Mouse (Mus musculus) liver, embryonic 15.5 days (tissue): ENCODE measurements around the gene H2-DMa. TPM values are rescaled to one million over a fixed set of nuclear protein-coding genes. Genes with fewer than 3 reads are reported as not detected.

ENCODE experiments used
- ATAC-seq: fragments of 200-750 bp; cut with Nextera tagmentation; 2 replicates; pipeline ENCODE4 v1.8.0; 2017; ENCODE audit warnings: moderate number of reproducible peaks, mild to moderate bottlenecking, moderate library complexity; ENCODE audit not compliant: insufficient read depth
- H3K27ac ChIP-seq: fragments of 300-500 bp; sonication (generic); replicated peaks from 2 replicates; pipeline ENCODE4 v1.5.1; 2015; ENCODE audit warnings: mild to moderate bottlenecking, inconsistent platforms
- H3K27me3 ChIP-seq: fragments of 300-500 bp; sonication (generic); 2 replicates; pipeline ENCODE4 v1.6.1; 2015; ENCODE audit warnings: mild to moderate bottlenecking, inconsistent platforms
- H3K36me3 ChIP-seq: fragments of 300-500 bp; sonication (generic); replicated peaks from 2 replicates; pipeline ENCODE4 v1.6.1; 2015; ENCODE audit warnings: moderate library complexity, mild to moderate bottlenecking, inconsistent platforms
- H3K4me1 ChIP-seq: fragments of 300-500 bp; sonication (generic); replicated peaks from 2 replicates; pipeline ENCODE4 v1.6.1; 2015; ENCODE audit warnings: inconsistent platforms
- H3K4me2 ChIP-seq: fragments of 300-500 bp; sonication (generic); 2 replicates; pipeline ENCODE4 v1.6.1; 2015; ENCODE audit warnings: moderate library complexity, mild to moderate bottlenecking, inconsistent platforms
- H3K4me3 ChIP-seq: fragments of 300-500 bp; sonication (generic); replicated peaks from 2 replicates; pipeline ENCODE4 v1.5.1; 2015; ENCODE audit warnings: mild to moderate bottlenecking, inconsistent platforms
- H3K9ac ChIP-seq: fragments of 300-500 bp; sonication (generic); 2 replicates; pipeline ENCODE4 v1.6.1; 2015; ENCODE audit warnings: moderate library complexity, mild to moderate bottlenecking, inconsistent platforms
- H3K9me3 ChIP-seq: fragments of 300-500 bp; sonication (generic); replicated peaks from 2 replicates; pipeline ENCODE4 v1.6.1; 2016; ENCODE audit warnings: inconsistent platforms
- WGBS: fragments of 180-500 bp; shearing (Covaris S2); methylation state at CpG from one replicate; pipeline ENCODE4 v1.1.7; 2015; ENCODE audit warnings: mixed read lengths; ENCODE audit not compliant: insufficient replicate concordance; 5-methylcytosine and 5-hydroxymethylcytosine counted together
- polyA plus RNA-seq: library from polyadenylated mRNA; unstranded; fragments of >200 nt; fragmentation: Nextera tagmentation; extraction: Ambion mirVana; gene quantifications from 2 replicates; pipeline ENCODE4 v1.2.1, GENCODE M21; 2015

Gene H2-DMa
- polyA plus RNA-seq, 1 experiment from 2014 or later: 6.4 TPM

GRCm38 (mm10) chr17:34092197-34092875 is 27.0 kb upstream of the H2-DMa start, which contains the start of gene H2-Oa:
Gene H2-Oa (plus strand): TSS chr17:34092340.
- H3K27ac ChIP-seq: no peak within 1 kb of the TSS
- whole genome bisulfite sequencing: 12% methylated on average over 11 of the region's 11 CpGs
- peak within 1 kb of the TSS; percentile 27; the same call in 1 of the 2 replicates for H3K4me2 ChIP-seq
- no peak within 1 kb of the TSS; the same call in 1 of the 2 replicates for H3K4me3 ChIP-seq
- peaks cover 7% of the 10 kb centered on the region; the same call in 1 of the 2 replicates for H3K4me1 ChIP-seq
- no peaks in the 10 kb centered on the region; the same call in 1 of the 2 replicates for H3K27me3 ChIP-seq
- H3K9me3 ChIP-seq: no peaks in the 10 kb centered on the region
- H3K9ac ChIP-seq: no peak within 1 kb of the TSS
- ATAC-seq: no peak
- no peaks in the 10 kb centered on the region for H3K36me3 ChIP-seq

DNA sequence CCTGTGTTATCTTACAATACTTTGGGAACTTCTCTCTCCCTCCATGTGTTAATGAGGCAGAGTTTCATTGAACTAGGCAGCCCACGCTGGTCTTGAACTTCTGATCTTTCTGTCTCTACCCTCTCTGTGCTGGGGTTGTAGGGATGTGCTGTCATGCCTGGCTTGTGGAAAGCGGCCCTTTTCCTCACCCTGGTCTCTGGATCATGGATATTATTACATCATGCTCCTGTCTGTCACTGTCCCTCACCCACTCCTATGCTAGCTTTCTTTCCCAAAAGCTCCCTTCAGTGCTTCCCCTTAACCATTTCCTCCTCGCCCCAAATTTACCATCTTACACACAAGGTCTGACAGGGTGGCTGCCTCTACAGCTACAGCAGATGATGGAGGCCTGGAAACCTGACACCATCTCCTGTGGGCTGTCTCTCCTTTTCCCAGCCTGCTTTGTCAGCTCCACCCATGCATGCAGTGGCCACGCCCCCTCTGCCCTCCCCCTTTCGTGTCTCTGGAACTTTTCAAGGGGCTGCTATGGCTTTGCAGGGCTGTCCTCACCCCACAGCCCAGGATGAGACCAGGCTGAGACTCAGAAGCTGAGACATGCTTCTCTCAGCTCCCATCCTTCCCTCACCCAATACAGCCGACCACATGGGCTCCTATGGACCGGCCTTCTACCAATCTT is 26.0 kb upstream of the H2-DMa start:
- Histone ChIP-seq H3K27ac (no peak overlapping the region), H3K4me2 (no peak overlapping the region), H3K27me3 (no peaks in the 10 kb centered on the region; the same call in 1 of the 2 replicates), H3K4me1 (peaks cover 4% of the 10 kb centered on the region; the same call in 1 of the 2 replicates), H3K9me3 (no peaks in the 10 kb centered on the region), H3K36me3 (no peaks in the 10 kb centered on the region), H3K4me3 (no peak overlapping the region), H3K9ac (no peak overlapping the region)
- no peak for ATAC-seq
- WGBS: 33% methylated on average over 7 of the region's 7 CpGs

- no peaks in the 10 kb centered on the region for H3K9me3 ChIP-seq
- H3K36me3 ChIP-seq: no peaks in the 10 kb centered on the region
- H3K4me2 ChIP-seq: no peak overlapping the region
- 62% methylated on average over 27 of the region's 27 CpGs for WGBS
- ATAC-seq: no peak
- H3K27ac ChIP-seq: no peak overlapping the region
- no peak overlapping the region for H3K9ac ChIP-seq
- H3K27me3 ChIP-seq: no peaks in the 10 kb centered on the region; the same call in 1 of the 2 replicates
- H3K4me1 ChIP-seq: peaks cover 9% of the 10 kb centered on the region; the same call in 1 of the 2 replicates
- no peak overlapping the region for H3K4me3 ChIP-seq
Measured at GRCm38 (mm10) chr17:34094283-34095035, 24.9 kb upstream of the H2-DMa start.

GRCm38 (mm10) chr17:34096497-34097010 is 22.8 kb upstream of the H2-DMa start:
- WGBS: 28% methylated on average over 3 of the region's 3 CpGs
- Histone ChIP-seq H3K9ac (no peak overlapping the region), H3K36me3 (no peaks in the 10 kb centered on the region), H3K4me3 (no peak overlapping the region), H3K27ac (no peak overlapping the region), H3K9me3 (no peaks in the 10 kb centered on the region), H3K4me2 (no peak overlapping the region), H3K4me1 (peaks cover 5% of the 10 kb centered on the region), H3K27me3 (peaks cover 3% of the 10 kb centered on the region; the same call in 1 of the 2 replicates)
- ATAC-seq: no peak

- H3K4me1 ChIP-seq: peaks cover 7% of the 10 kb centered on the region
- ATAC-seq: no peak
- no peak overlapping the region for H3K4me2 ChIP-seq
- H3K9me3 ChIP-seq: no peaks in the 10 kb centered on the region
- H3K9ac ChIP-seq: no peak overlapping the region
- peaks cover 3% of the 10 kb centered on the region; the same call in 1 of the 2 replicates for H3K27me3 ChIP-seq
- 46% methylated on average over 5 of the region's 5 CpGs for WGBS
- no peaks in the 10 kb centered on the region for H3K36me3 ChIP-seq
- H3K27ac ChIP-seq: no peak overlapping the region
- no peak overlapping the region for H3K4me3 ChIP-seq
Measured at GRCm38 (mm10) chr17:34097272-34097671, 22.1 kb upstream of the H2-DMa start.

DNA sequence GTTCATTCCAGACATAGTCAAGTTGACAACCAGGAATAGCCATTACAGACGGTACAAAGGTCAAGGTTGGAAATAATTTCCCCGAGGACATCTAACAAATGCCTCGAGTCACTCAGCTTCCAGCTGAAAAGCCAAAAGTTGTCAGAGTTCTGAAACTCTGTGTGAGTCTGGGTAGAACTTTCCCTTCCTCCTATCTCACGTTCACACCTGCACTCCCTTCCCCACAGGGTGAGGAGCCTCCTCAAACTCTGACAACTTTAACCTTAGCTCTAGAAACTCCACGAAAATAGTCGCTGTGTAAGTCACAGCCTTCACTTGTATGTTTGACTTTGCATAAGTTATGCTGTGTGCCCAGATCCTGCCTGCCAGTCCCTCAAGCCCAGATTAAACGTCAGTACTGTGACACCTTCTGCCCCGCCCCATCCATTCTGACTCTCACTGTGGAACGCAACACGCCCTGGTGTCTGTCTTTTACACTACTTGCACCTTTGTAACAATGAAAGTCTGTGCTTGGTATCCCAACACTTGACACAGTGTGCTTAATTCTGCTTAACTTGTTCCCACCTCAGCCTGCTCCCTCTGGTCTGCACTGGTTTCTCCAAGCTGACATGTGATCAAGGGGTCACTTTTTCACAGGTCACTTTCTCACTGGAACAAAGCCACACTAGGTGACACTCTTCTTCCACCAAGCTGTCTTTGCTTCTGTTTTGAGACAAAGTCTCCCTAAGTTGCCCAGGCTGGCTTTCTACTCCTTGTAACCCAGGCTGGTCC is 20.4 kb upstream of the H2-DMa start:
- no peak overlapping the region for H3K27ac ChIP-seq
- no peaks in the 10 kb centered on the region for H3K9me3 ChIP-seq
- WGBS: 33% methylated on average over 10 of the region's 10 CpGs
- peaks cover 7% of the 10 kb centered on the region for H3K4me1 ChIP-seq
- ATAC-seq: no peak
- no peak overlapping the region for H3K4me2 ChIP-seq
- no peaks in the 10 kb centered on the region for H3K36me3 ChIP-seq
- H3K9ac ChIP-seq: no peak overlapping the region
- H3K4me3 ChIP-seq: no peak overlapping the region
- H3K27me3 ChIP-seq: peaks cover 3% of the 10 kb centered on the region; the same call in 1 of the 2 replicates

- Histone ChIP-seq H3K4me3 (no peak overlapping the region), H3K9me3 (no peaks in the 10 kb centered on the region), H3K27me3 (peaks cover 3% of the 10 kb centered on the region; the same call in 1 of the 2 replicates), H3K27ac (no peak overlapping the region), H3K36me3 (no peaks in the 10 kb centered on the region), H3K4me1 (peaks cover 7% of the 10 kb centered on the region), H3K9ac (no peak overlapping the region), H3K4me2 (no peak overlapping the region)
- ATAC-seq: no peak
- WGBS: 69% methylated on average over 5 of the region's 5 CpGs
Measured at GRCm38 (mm10) chr17:34099531-34099930, 19.8 kb upstream of the H2-DMa start.

GRCm38 (mm10) chr17:34101185-34101584 is 18.2 kb upstream of the H2-DMa start:
- H3K4me3 ChIP-seq: no peak overlapping the region
- peaks cover 7% of the 10 kb centered on the region for H3K4me1 ChIP-seq
- 19% methylated on average over 5 of the region's 5 CpGs for WGBS
- no peak for ATAC-seq
- no peaks in the 10 kb centered on the region for H3K36me3 ChIP-seq
- peaks cover 3% of the 10 kb centered on the region; the same call in 1 of the 2 replicates for H3K27me3 ChIP-seq
- 0 out of 2 replicates have a peak overlapping the region, but pooled peaks have one; percentile 62 for H3K4me2 ChIP-seq
- H3K27ac ChIP-seq: no peak overlapping the region
- H3K9ac ChIP-seq: no peak overlapping the region
- no peaks in the 10 kb centered on the region for H3K9me3 ChIP-seq

DNA sequence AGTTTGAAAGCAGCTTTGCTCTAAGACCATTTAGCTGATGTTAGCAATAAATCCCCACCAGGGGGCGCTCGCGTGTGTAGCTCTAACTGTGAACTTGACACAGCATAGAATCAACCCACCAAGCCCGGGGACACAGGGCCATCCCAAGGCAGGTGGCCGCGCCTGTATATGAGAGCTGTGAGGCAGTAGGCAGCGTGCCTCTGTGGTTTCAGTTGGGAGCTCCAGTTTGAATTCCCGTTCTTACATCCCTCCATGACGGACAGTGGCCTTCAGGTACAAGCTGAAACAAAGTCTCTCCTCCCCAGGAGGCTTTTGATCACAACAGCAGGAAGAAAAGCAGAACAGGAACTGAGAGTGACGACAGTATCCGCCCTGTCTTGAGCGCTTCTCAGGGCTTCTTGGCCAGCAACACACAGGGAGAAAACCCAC is 17.7 kb upstream of the H2-DMa start:
- peak; percentile 80 for ATAC-seq
- WGBS: 2% methylated on average over 12 of the region's 12 CpGs
- peak overlapping the region; percentile 39 for H3K4me3 ChIP-seq
- peak overlapping the region; percentile 62 for H3K4me2 ChIP-seq
- no peaks in the 10 kb centered on the region for H3K36me3 ChIP-seq
- no peak overlapping the region for H3K27ac ChIP-seq
- H3K4me1 ChIP-seq: peaks cover 7% of the 10 kb centered on the region
- H3K9me3 ChIP-seq: no peaks in the 10 kb centered on the region
- H3K9ac ChIP-seq: no peak overlapping the region
- peaks cover 3% of the 10 kb centered on the region; the same call in 1 of the 2 replicates for H3K27me3 ChIP-seq

- no peak overlapping the region for H3K4me2 ChIP-seq
- no peak for ATAC-seq
- H3K9ac ChIP-seq: no peak overlapping the region
- peaks cover 3% of the 10 kb centered on the region; the same call in 1 of the 2 replicates for H3K27me3 ChIP-seq
- H3K9me3 ChIP-seq: no peaks in the 10 kb centered on the region
- no peaks in the 10 kb centered on the region for H3K36me3 ChIP-seq
- peaks cover 7% of the 10 kb centered on the region for H3K4me1 ChIP-seq
- 52% methylated on average over 6 of the region's 6 CpGs for WGBS
- no peak overlapping the region for H3K27ac ChIP-seq
- H3K4me3 ChIP-seq: no peak overlapping the region
Measured at GRCm38 (mm10) chr17:34102831-34103230, 16.5 kb upstream of the H2-DMa start.
